Mouse (Mus musculus): ENCODE measurements around the gene Pdhb.

DNA sequence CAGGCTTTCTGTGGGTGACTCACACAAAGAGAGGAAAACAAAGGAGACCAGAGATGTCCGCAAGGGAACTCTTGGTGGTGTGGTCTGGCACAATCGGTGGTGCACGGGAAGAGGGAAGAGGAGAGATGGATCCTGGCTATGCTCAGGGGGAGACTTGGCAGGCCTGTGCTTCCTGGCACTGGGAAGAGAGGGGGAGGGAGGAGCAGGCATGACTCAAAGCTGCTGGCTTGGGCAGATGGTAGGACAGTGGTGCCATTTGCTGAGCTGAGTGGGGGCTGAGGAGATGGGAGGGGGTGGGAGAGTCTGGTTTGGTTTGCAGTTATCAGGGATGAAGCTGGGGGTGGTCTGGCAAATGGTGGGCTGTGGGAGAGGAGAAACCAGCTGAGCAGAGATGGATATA lies 36.1 kb upstream of the Pdhb start:
- TF ChIP-seq CTCF (IDR thresholded peaks at IDR 0.05; ENCODE audit: low read depth, low read length) (no peak), POLR2A (IDR thresholded peaks at IDR 0.05; ENCODE audit: extremely low read depth, insufficient read depth, low read length) (no peak)
